10 mouse cellular contexts compared by ENCODE assay signal in the genomic region with DNA sequence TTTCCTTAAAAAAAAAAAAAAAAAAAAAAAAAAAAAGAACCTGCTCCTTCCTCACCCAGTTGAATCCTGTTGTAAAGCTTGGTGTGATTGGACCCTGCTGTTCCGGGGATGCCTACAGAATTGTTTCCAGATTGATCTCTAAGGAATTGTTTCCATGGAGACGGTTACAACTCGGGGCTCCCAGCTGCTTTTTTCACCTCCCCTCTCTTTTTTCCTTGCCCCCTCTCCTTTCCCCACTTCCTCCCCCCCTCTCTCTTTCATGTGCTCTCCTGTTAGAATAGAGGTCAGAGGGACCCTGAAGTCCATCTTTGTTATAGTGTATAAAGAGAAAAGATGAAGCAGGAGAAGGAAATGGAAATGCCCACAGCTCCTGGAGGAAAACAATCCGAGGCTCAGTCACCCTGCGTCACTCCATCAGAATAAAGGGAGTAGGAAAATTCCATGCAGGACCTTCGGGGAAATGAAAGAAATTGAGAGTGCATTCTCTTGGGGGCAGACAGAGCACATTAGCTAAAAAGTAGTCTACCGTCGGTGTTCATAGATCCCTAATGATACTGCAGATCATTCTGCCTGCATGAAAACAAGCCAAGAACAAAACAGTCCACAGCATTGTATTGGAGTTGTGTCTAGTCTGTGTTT. TPM values are rescaled to one million over a fixed set of nuclear protein-coding genes. Genes with fewer than 3 reads are reported as not detected.
DNase-seq lines count a peak whose midpoint lies in the region; ATAC-seq and TF ChIP-seq lines count a peak whose summit lies in the region.
"Had no signal": no experiment of that assay in that cellular context is flagged by ENCODE, and none has a peak within 500 bp of the region (broad histone marks: within the 10 kb centered on the region; RNA-seq: fewer than 3 reads in every experiment).

No protein-coding gene starts in this region.

- H3K27me3 ChIP-seq in forebrain, embryonic 14.5 days (replicated peaks; ENCODE audit: control insufficient read depth, insufficient read depth, low read length) = no peaks in the 10 kb centered on the region
- no peaks in the 10 kb centered on the region for H3K27me3 ChIP-seq in limb, embryonic 14.5 days (ENCODE audit: control insufficient read depth, insufficient read depth, low read length)

- H3K27ac ChIP-seq in left cerebral cortex, adult 2 months = peak overlapping the region; percentile 50
- peak overlapping the region; percentile 100 for H3K27ac ChIP-seq in forebrain, embryonic 14.5 days (ENCODE audit: low read depth, low read length)
- H3K27ac ChIP-seq in limb, embryonic 14.5 days (replicated peaks; ENCODE audit: low read depth, low read length) = no peak overlapping the region
- H3K27ac ChIP-seq: macrophage had no signal

- TF ChIP-seq POLR2A in limb, embryonic 14.5 days (IDR thresholded peaks at IDR 0.05; ENCODE audit: borderline replicate concordance, extremely low read depth, insufficient read depth, insufficient read length) = no peak

- H3K9me3 ChIP-seq in forebrain, embryonic 14.5 days (replicated peaks; ENCODE audit: control insufficient read depth, low read length) = no peaks in the 10 kb centered on the region
- no peaks in the 10 kb centered on the region for H3K9me3 ChIP-seq in limb, embryonic 14.5 days (ENCODE audit: control insufficient read depth, low read length)

- H3K9ac ChIP-seq in forebrain, embryonic 14.5 days (ENCODE audit: low read length) = peak overlapping the region; percentile 36
- no peak overlapping the region for H3K9ac ChIP-seq in limb, embryonic 14.5 days (ENCODE audit: low read depth, low read length, severe bottlenecking)

- ATAC-seq in forebrain, embryonic 14.5 days = no peak
- ATAC-seq in limb, embryonic 14.5 days (ENCODE audit: low FRiP score, low read depth) = no peak
- no peak for ATAC-seq in monocyte, adult 5-6 weeks (replicated peaks; ENCODE audit: insufficient number of reproducible peaks, low FRiP score, low TSS enrichment, poor library complexity, severe bottlenecking)

- H3K4me3 ChIP-seq in left cerebral cortex, adult 2 months = no peak overlapping the region
- H3K4me3 ChIP-seq in forebrain, embryonic 14.5 days (ENCODE audit: low read depth, low read length) = peak overlapping the region; percentile 5; the same call in 1 of the 2 replicates
- H3K4me3 ChIP-seq in limb, embryonic 14.5 days (replicated peaks; ENCODE audit: low read length) = no peak overlapping the region

- WGBS in forebrain, embryonic 14.5 days = 2% methylated on average over 8 of the region's 8 CpGs
- 25% methylated on average over 8 of the region's 8 CpGs for WGBS in limb, embryonic 14.5 days

- peak overlapping the region; percentile 84 for H3K4me2 ChIP-seq in forebrain, embryonic 14.5 days (ENCODE audit: low read length)
- H3K4me2 ChIP-seq in limb, embryonic 14.5 days (replicated peaks; ENCODE audit: low read depth, low read length, severe bottlenecking) = no peak overlapping the region

- H3K36me3 ChIP-seq in forebrain, embryonic 14.5 days (ENCODE audit: control insufficient read depth, insufficient read depth, low read length) = no peaks in the 10 kb centered on the region
- H3K36me3 ChIP-seq in limb, embryonic 14.5 days (ENCODE audit: control insufficient read depth, insufficient read depth, low read length) = no peaks in the 10 kb centered on the region

- peaks cover 29% of the 10 kb centered on the region for H3K4me1 ChIP-seq in forebrain, embryonic 14.5 days (ENCODE audit: control insufficient read depth, insufficient read depth, low read length)
- H3K4me1 ChIP-seq in limb, embryonic 14.5 days (ENCODE audit: control insufficient read depth, insufficient read depth, low read length) = peaks cover 20% of the 10 kb centered on the region

- no peak for DNase-seq in left cerebral cortex, adult 2 months (ENCODE audit: extremely low spot score in 1 of 2, low spot score in 2 of 2)
- no peak for DNase-seq in left cerebral cortex, postnatal 4 days
- peak; percentile 93 for DNase-seq in forebrain, embryonic 14.5 days (ENCODE audit: low spot score)
- peak; percentile 54 for DNase-seq in limb, embryonic 14.5 days (ENCODE audit: low spot score)
- DNase-seq in retina, postnatal 1 day = peak; percentile 64
- DNase-seq in left cerebral cortex, adult 18-20 months (ENCODE audit: low spot score in 2 of 2) = no peak
- DNase-seq in cerebellum, adult 9-10 months = no peak
- DNase-seq: right cerebral cortex, adult 18-20 months had no signal

- intact Hi-C loops in left cerebral cortex, adult 2 months (cut with DNase I) = loop anchor here (10.0 kb wide), 3 partner anchors 89 to 359 kb away; partner anchors contain the start of genes Dnajc12, Herc4 and Sirt1
- intact Hi-C loops in left cerebral cortex, postnatal 4 days (cut with DNase I) = loop anchor here (10.0 kb wide), 1 partner anchor 89 kb away; no protein-coding TSS in a partner anchor

- no peak for TF ChIP-seq CTCF in left cerebral cortex, adult 2 months (IDR thresholded peaks at IDR 0.05)

RNA-seq across cellular contexts. Expression of gene Pbld2, which starts 2.2 kb away (rescaled TPM):
- 1 to 10 TPM; 2.7 to 3.3 TPM for total RNA-seq in left cerebral cortex, adult 2 months (2021)
- 1 to 10 TPM; 1.8 to 3.2 TPM for total RNA-seq in left cerebral cortex, postnatal 4 days (2021)
- 0.85 and 1.1 TPM in 2 replicates for polyA plus RNA-seq in forebrain, embryonic 14.5 days (2014; fragmentation: Nextera tagmentation; extraction: Ambion mirVana)
- polyA plus RNA-seq in limb, embryonic 14.5 days (2012; rRNA removed) = 2.1 and 2.8 TPM in 2 replicates
- polyA plus RNA-seq in limb, embryonic 14.5 days (2014; fragmentation: Nextera tagmentation; extraction: Ambion mirVana) = 0.52 and 0.64 TPM in 2 replicates
- 1 to 10 TPM; 2.6 to 3.6 TPM for total RNA-seq in left cerebral cortex, adult 18-20 months (2021)
- not detected in 3 replicates for total RNA-seq in monocyte, adult 5-6 weeks (2017)

RNA-seq across cellular contexts. Expression of gene Hnrnph3, which starts 2.3 kb away (rescaled TPM):
- 10 to 100 TPM; 51.7 to 56.9 TPM for total RNA-seq in left cerebral cortex, adult 2 months (2021)
- 10 to 100 TPM; 62.6 to 68.1 TPM for total RNA-seq in left cerebral cortex, postnatal 4 days (2021)
- polyA plus RNA-seq in forebrain, embryonic 14.5 days (2014; fragmentation: Nextera tagmentation; extraction: Ambion mirVana) = 81.2 and 90.8 TPM in 2 replicates
- 94.5 and 119 TPM in 2 replicates for polyA plus RNA-seq in limb, embryonic 14.5 days (2012; rRNA removed)
- 54.9 and 71.5 TPM in 2 replicates for polyA plus RNA-seq in limb, embryonic 14.5 days (2014; fragmentation: Nextera tagmentation; extraction: Ambion mirVana)
- total RNA-seq in left cerebral cortex, adult 18-20 months (2021) = 10 to 100 TPM; 50.2 to 50.8 TPM
- total RNA-seq in monocyte, adult 5-6 weeks (2017) = 87.7 to 119 TPM (median 96.9 TPM) in 3 replicates

RNA-seq across cellular contexts. Expression of gene Pbld1, which starts 33.7 kb away (rescaled TPM):
- total RNA-seq in left cerebral cortex, adult 2 months (2021) = under 1 TPM; 0.23 to 0.66 TPM
- total RNA-seq in left cerebral cortex, postnatal 4 days (2021) = under 1 TPM in 1 of 2 experiments, not detected in 1; 0.24 TPM
- 0.36 and 0.37 TPM in 2 replicates for polyA plus RNA-seq in forebrain, embryonic 14.5 days (2014; fragmentation: Nextera tagmentation; extraction: Ambion mirVana)
- polyA plus RNA-seq in limb, embryonic 14.5 days (2012; rRNA removed) = 0.17 and 0.23 TPM in 2 replicates
- 0.78 and 1.1 TPM in 2 replicates for polyA plus RNA-seq in limb, embryonic 14.5 days (2014; fragmentation: Nextera tagmentation; extraction: Ambion mirVana)
- total RNA-seq in left cerebral cortex, adult 18-20 months (2021) = under 1 TPM; 0.30 to 0.45 TPM
- total RNA-seq in monocyte, adult 5-6 weeks (2017) = 2.8 to 12.5 TPM in 2 of 3 replicates, not detected in the other
- polyA plus RNA-seq: macrophage had no signal

RNA-seq across cellular contexts. Expression of gene Rufy2, which starts 46.3 kb away (rescaled TPM):
- 10 to 100 TPM; 91.8 to 97.3 TPM for total RNA-seq in left cerebral cortex, adult 2 months (2021)
- 10 to 100 TPM; 87.8 to 96.1 TPM for total RNA-seq in left cerebral cortex, postnatal 4 days (2021)
- polyA plus RNA-seq in forebrain, embryonic 14.5 days (2014; fragmentation: Nextera tagmentation; extraction: Ambion mirVana) = 38.6 and 47.9 TPM in 2 replicates
- polyA plus RNA-seq in limb, embryonic 14.5 days (2012; rRNA removed) = 16.0 and 17.6 TPM in 2 replicates
- 25.9 and 28.2 TPM in 2 replicates for polyA plus RNA-seq in limb, embryonic 14.5 days (2014; fragmentation: Nextera tagmentation; extraction: Ambion mirVana)
- 10 to 100 TPM; 75.6 to 91.0 TPM for total RNA-seq in left cerebral cortex, adult 18-20 months (2021)
- 14.6 to 24.6 TPM (median 15.7 TPM) in 3 replicates for total RNA-seq in monocyte, adult 5-6 weeks (2017)

Comparison
In these comparisons a context has a peak if more than half of its experiments do, and no peak if none do; other contexts are left out.
1. DNase-seq: peak in forebrain, embryonic 14.5 days (single experiment), limb, embryonic 14.5 days (single experiment) and retina, postnatal 1 day (single experiment); none in left cerebral cortex, adult 2 months (0 of 2), left cerebral cortex, postnatal 4 days (single experiment), left cerebral cortex, adult 18-20 months (0 of 2) and cerebellum, adult 9-10 months (single experiment).